Mouse (Mus musculus) cortical plate, adult 2 months (tissue): ENCODE data around the gene Etv6. TPM values are rescaled to one million over a fixed set of nuclear protein-coding genes. Genes with fewer than 3 reads are reported as not detected.

Experiments
- H3K27ac ChIP-seq: fragments of 200-500 bp; 2 replicates; pipeline ENCODE4 v1.5.1; 2012; ENCODE audit warnings: low read length, control low read depth, inconsistent platforms; ENCODE audit not compliant: insufficient read depth
- H3K4me1 ChIP-seq: fragments of 200-500 bp; 2 replicates; pipeline ENCODE4 v1.6.1; 2011; ENCODE audit warnings: low read length; ENCODE audit not compliant: control insufficient read depth, insufficient read depth
- H3K4me3 ChIP-seq: fragments of 200-500 bp; 2 replicates; pipeline ENCODE4 v1.5.1; 2011; ENCODE audit warnings: mild to moderate bottlenecking, low read length, control low read depth; ENCODE audit not compliant: insufficient read depth
- CTCF ChIP-seq: fragments of 200-500 bp; IDR thresholded peaks from 2 replicates; pipeline ENCODE4 v1.5.1; 2011; ENCODE audit warnings: mild to moderate bottlenecking, control low read depth, low read length; ENCODE audit not compliant: insufficient read depth; ENCODE audit errors: extremely low read depth
- POLR2A ChIP-seq: fragments of 200-500 bp; IDR thresholded peaks from 2 replicates; pipeline ENCODE4 v1.6.1; 2011; ENCODE audit warnings: mild to moderate bottlenecking, low read length, control low read depth; ENCODE audit not compliant: insufficient read depth; ENCODE audit errors: extremely low read depth
- polyA plus RNA-seq: library from polyadenylated mRNA; depleted of rRNA; stranded (reverse); fragments of >200 nt; gene quantifications from 2 replicates; pipeline ENCODE4 v1.2.3, GENCODE M21; 2012

The Etv6 gene
- polyA plus RNA-seq, 1 experiment = 13.0 TPM

DNA sequence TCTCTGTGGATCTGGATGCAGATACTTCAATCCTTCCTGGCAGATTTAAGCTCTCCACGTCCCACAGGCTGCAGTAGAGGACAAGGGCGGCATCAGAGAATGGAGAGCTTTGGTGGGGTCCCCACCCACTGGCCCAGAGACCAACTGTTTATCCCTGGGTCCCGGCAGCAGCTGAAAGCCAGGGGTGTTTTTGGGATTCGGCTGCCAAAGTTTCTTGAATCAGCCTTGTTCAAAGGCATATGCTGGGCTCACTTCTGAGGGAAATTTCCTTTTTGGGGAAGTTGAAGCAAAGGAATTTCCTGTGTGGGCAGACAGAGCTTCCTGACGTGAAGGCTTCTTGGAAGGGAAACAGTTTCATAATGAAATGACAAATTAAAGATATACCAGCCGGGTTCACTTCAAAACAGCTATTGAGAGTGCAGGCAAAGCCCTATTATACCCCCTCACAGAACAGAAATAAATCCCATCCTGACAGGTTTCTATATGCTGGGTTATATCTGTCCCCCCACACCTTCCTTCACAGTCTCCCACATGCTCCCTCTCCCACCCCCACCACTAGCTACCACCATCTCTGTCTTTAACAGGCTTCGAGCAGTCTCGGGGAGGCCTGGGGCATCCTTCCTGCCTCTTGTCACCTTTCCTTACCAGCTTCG, 116.5 kb downstream of the Etv6 start:
- TF ChIP-seq CTCF (no peak), POLR2A (no peak)
- peaks cover 19% of the 10 kb centered on the region for H3K4me1 ChIP-seq
- H3K27ac ChIP-seq = peak overlapping the region; percentile 99
- no peak overlapping the region for H3K4me3 ChIP-seq

- H3K4me3 ChIP-seq = no peak overlapping the region
- peaks cover 18% of the 10 kb centered on the region for H3K4me1 ChIP-seq
- TF ChIP-seq CTCF = no peak
- TF ChIP-seq POLR2A = no peak
- H3K27ac ChIP-seq = peak overlapping the region; percentile 99
Measured at GRCm38 (mm10) chr6:134152539-134152938, 117.0 kb downstream of the Etv6 start.

DNA sequence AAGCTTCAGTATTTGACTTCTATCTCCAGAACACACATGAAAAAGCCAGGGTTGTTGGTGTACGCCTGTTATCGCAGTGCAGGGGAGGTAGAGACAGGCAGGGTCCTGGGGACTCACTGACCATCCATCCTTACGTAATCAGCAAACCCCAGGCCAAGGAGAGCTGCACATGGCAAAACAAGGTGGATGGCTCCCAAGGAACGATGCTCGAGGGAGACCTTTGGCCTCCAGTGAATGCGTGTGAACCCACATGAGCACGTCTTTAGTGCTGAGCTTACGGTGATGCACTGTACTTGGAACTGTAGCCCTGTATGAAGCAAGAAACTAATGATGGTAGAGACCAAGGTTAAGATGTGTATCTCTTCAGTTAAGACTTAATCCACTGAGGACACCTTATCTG, 119.2 kb downstream of the Etv6 start:
- Histone ChIP-seq H3K4me3 (no peak overlapping the region), H3K27ac (no peak overlapping the region), H3K4me1 (peaks cover 18% of the 10 kb centered on the region)
- TF ChIP-seq CTCF (no peak), POLR2A (no peak)

- peaks cover 18% of the 10 kb centered on the region for H3K4me1 ChIP-seq
- no peak overlapping the region for H3K27ac ChIP-seq
- no peak overlapping the region for H3K4me3 ChIP-seq
- no peak for TF ChIP-seq POLR2A
- no peak for TF ChIP-seq CTCF
Measured at GRCm38 (mm10) chr6:134155900-134156623, 120.6 kb downstream of the Etv6 start.

DNA sequence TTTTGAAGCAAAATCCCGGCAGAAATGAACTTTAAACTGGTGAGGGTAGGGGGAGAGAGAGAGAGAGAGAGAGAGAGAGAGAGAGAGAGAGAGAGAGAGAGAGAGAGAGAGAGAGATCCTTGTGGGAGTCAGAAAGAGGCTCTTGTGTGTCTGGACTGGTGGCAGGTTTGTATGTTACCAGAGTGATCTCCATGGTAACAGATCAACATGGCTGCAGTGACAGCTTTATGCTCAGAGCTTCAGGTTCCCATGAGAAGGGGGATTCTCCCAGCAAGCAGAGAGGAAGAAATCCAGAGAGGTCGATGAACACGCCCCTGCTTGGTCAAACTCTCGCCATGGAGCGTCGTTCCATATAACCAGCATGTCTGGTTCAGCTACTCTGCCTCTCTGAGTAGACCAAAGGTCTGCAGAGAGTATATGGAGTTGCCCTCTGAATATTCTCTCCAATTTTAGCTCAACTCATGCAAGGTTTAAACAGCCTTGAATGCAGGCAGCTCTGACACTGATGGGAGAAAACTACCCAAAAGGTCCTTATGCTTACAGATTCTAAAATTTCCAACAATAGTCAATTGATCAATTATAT, 122.1 kb downstream of the Etv6 start:
- Histone ChIP-seq H3K27ac (no peak overlapping the region), H3K4me1 (peaks cover 11% of the 10 kb centered on the region), H3K4me3 (no peak overlapping the region)
- no peak for TF ChIP-seq CTCF
- TF ChIP-seq POLR2A = no peak

DNA sequence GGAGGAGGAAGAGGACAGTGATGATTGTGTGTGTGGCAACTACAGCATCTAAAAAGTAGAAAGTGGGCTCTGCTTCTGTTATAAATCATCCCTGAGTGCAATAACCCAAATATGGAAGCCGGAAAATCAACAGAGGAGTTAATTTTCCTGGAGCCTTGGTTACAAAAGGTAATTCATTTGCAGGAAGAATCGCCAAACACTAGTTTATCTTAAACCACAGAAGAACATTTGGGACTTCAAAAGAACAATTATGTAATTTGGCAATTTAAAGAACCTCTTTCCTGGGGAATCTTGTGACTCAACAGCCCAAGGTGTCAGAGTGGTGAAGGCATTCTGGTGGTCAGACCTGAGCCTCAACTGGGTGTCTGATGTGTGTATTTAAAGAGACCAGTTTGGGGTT, 122.7 kb downstream of the Etv6 start:
- Histone ChIP-seq H3K4me1 (peaks cover 9% of the 10 kb centered on the region), H3K4me3 (no peak overlapping the region), H3K27ac (no peak overlapping the region)
- TF ChIP-seq POLR2A = no peak
- no peak for TF ChIP-seq CTCF

DNA sequence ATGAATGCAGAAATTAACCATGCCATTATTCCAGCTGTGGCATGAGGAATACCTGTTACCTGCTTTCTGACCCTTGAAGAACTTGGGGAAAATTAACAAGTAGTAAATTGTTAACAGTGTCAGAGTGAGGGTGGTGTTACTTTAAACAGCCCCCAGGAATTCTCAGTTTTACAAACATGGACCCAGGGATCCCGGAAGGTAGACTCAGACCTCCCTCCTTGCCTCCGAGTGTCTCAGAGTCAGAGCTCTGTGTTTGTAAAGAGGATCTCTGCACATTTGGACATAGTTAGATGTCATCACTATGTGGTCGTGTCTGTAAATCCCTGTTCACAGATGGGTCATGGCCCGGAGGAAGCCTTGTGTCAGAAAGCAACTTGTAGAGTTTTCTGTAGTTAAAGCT, 124.2 kb downstream of the Etv6 start:
- H3K27ac ChIP-seq = no peak overlapping the region
- TF ChIP-seq POLR2A = no peak
- no peak for TF ChIP-seq CTCF
- H3K4me3 ChIP-seq = no peak overlapping the region
- peaks cover 8% of the 10 kb centered on the region; the same call in 1 of the 2 replicates for H3K4me1 ChIP-seq

- H3K4me3 ChIP-seq = no peak overlapping the region
- no peak for TF ChIP-seq CTCF
- TF ChIP-seq POLR2A = no peak
Measured at GRCm38 (mm10) chr6:134161040-134161439, 125.5 kb downstream of the Etv6 start.

GRCm38 (mm10) chr6:134163346-134163745, 127.8 kb downstream of the Etv6 start:
- Histone ChIP-seq H3K27ac (no peak overlapping the region), H3K4me1 (no peaks in the 10 kb centered on the region), H3K4me3 (no peak overlapping the region)
- TF ChIP-seq CTCF = no peak
- no peak for TF ChIP-seq POLR2A

More at GRCm38 (mm10) chr6:134161040-134161439, 125.5 kb downstream of the Etv6 start:
- Histone ChIP-seq H3K4me1 (peaks cover 6% of the 10 kb centered on the region; the same call in 1 of the 2 replicates), H3K27ac (no peak overlapping the region)

DNA sequence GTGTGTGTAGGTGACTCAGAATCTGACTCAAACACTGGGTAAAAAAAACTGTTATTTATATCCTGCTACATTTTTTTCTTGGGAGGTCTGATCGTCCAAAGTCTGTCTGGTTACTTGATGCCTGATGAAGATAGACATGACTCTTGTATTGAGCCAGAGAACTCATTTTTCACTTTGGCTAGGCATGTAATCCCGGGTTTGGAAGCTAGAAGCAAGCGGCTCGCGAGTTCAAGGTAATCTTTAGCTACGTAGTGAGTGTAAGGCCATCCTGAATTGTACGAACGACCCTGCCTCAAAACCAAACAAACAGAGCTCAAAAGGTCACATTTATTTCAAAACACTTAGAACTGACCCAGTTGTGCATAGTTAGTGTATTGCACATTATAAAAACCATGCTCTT, 128.9 kb downstream of the Etv6 start:
- Histone ChIP-seq H3K27ac (no peak overlapping the region), H3K4me1 (no peaks in the 10 kb centered on the region), H3K4me3 (no peak overlapping the region)
- TF ChIP-seq POLR2A (no peak), CTCF (no peak)
